In the genomic region with DNA sequence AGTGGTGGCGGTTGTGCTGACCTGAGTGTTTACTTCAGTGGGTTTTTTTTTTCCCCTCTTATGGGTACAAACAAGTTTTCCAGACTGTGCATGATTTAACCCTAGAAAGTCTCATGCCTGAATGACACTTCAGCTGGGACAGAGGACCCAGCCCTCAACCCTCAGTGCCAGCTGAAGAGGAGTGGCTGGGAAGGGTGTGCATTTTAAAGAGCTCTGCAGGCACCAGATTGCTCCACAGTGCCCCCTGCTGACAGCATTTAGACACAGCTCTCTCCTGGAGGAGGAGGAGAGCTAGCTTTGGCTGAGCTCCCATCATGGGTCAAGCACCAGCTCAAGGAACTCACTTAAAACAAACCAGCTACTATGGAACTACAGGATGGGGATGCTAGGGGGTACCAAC, we compare ENCODE assay signal across 8 mouse cellular contexts. TPM values are rescaled to one million over a fixed set of nuclear protein-coding genes. Genes with fewer than 3 reads are reported as not detected.
DNase-seq lines count a peak whose midpoint lies in the region; ATAC-seq and TF ChIP-seq lines count a peak whose summit lies in the region.

No protein-coding gene starts in this region.

- no peak for TF ChIP-seq POLR2A in lung, adult 2 months (IDR thresholded peaks at IDR 0.05; ENCODE audit: borderline replicate concordance, extremely low read depth, low read depth, low read length)

- TF ChIP-seq CTCF in lung, adult 2 months (IDR thresholded peaks at IDR 0.05; ENCODE audit: insufficient read depth, low read length) = peak; percentile 95

- H3K27ac ChIP-seq in forebrain, embryonic 12.5 days = peak overlapping the region; percentile 90
- H3K27ac ChIP-seq in neural tube, embryonic 15.5 days (replicated peaks) = peak overlapping the region; percentile 61; the same call in 1 of the 2 replicates

- no peaks in the 10 kb centered on the region for H3K36me3 ChIP-seq in forebrain, embryonic 12.5 days (replicated peaks)
- H3K36me3 ChIP-seq in neural tube, embryonic 15.5 days = no peaks in the 10 kb centered on the region

- H3K4me1 ChIP-seq in forebrain, embryonic 12.5 days = peaks cover 87% of the 10 kb centered on the region
- peaks cover 42% of the 10 kb centered on the region for H3K4me1 ChIP-seq in lung, adult 2 months (ENCODE audit: control insufficient read depth, insufficient read depth, low read length)
- H3K4me1 ChIP-seq in neural tube, embryonic 15.5 days = peaks cover 76% of the 10 kb centered on the region

- peak overlapping the region; percentile 87; the same call in 1 of the 2 replicates for H3K9ac ChIP-seq in forebrain, embryonic 12.5 days
- no peak overlapping the region for H3K9ac ChIP-seq in neural tube, embryonic 15.5 days (replicated peaks)

- WGBS in forebrain, embryonic 12.5 days = 17% methylated on average over 1 of the region's 1 CpGs
- 39% methylated on average over 1 of the region's 1 CpGs for WGBS in lung, adult 2 months
- WGBS in neural tube, embryonic 15.5 days = 53% methylated on average over 1 of the region's 1 CpGs

- DNase-seq in ES-CJ7 (ENCODE audit: low read depth, low spot score) = peak; percentile 90
- peak; percentile 92 for DNase-seq in c-Kit-positive CD71-positive TER-119-positive erythroid progenitor cells, embryonic 14.5 days (ENCODE audit: low spot score)
- DNase-seq in heart, postnatal 14 days = peak; percentile 93 to 96
- DNase-seq in layer of hippocampus, adult 18-20 months (ENCODE audit: low spot score in 2 of 2) = peak; percentile 83 to 95
- DNase-seq in lung, adult 2 months = peak; percentile 93
- DNase-seq in testis, postnatal 14 days (ENCODE audit: low spot score) = peak; percentile 80

- intact Hi-C loops in heart, postnatal 14 days (cut with DNase I) = loop anchor here (1.0 to 5.0 kb wide), 6 partner anchors 24 to 155 kb away; a partner anchor contains a TSS

- no peaks in the 10 kb centered on the region for H3K27me3 ChIP-seq in forebrain, embryonic 12.5 days
- no peaks in the 10 kb centered on the region for H3K27me3 ChIP-seq in neural tube, embryonic 15.5 days (replicated peaks)

- H3K4me3 ChIP-seq in forebrain, embryonic 12.5 days (replicated peaks) = peak overlapping the region; percentile 79
- peak overlapping the region; percentile 22 for H3K4me3 ChIP-seq in lung, adult 2 months (replicated peaks; ENCODE audit: extremely low read depth, low read depth, low read length)
- no peak overlapping the region for H3K4me3 ChIP-seq in neural tube, embryonic 15.5 days (replicated peaks)

- H3K9me3 ChIP-seq in forebrain, embryonic 12.5 days = no peaks in the 10 kb centered on the region
- no peaks in the 10 kb centered on the region for H3K9me3 ChIP-seq in neural tube, embryonic 15.5 days (replicated peaks)

- ATAC-seq in forebrain, embryonic 12.5 days (ENCODE audit: low FRiP score) = peak; percentile 24; the same call in 1 of the 2 replicates
- no peak for ATAC-seq in neural tube, embryonic 15.5 days (ENCODE audit: low FRiP score)

- H3K4me2 ChIP-seq in forebrain, embryonic 12.5 days = peak overlapping the region; percentile 81
- peak overlapping the region; percentile 89 for H3K4me2 ChIP-seq in neural tube, embryonic 15.5 days

RNA-seq across cellular contexts. Expression of a gene that starts 2.8 kb away (rescaled TPM):
- polyA plus RNA-seq in forebrain, embryonic 12.5 days (2016; fragmentation: Nextera tagmentation; extraction: Ambion mirVana) = 41.7 and 47.7 TPM in 2 replicates
- 10 to 100 TPM; 29.2 to 34.1 TPM for total RNA-seq in heart, postnatal 14 days (2021)
- 10 to 100 TPM; 50.6 to 51.7 TPM for total RNA-seq in layer of hippocampus, adult 18-20 months (2021)
- 79.4 and 80.3 TPM in 2 replicates for polyA plus RNA-seq in lung, adult 2 months (2012; rRNA removed)
- polyA plus RNA-seq in neural tube, embryonic 15.5 days (2015; fragmentation: Nextera tagmentation; extraction: Ambion mirVana) = 12.4 and 14.2 TPM in 2 replicates

RNA-seq across cellular contexts. Expression of a gene that starts 41.6 kb away (rescaled TPM):
- 93.6 and 93.7 TPM in 2 replicates for polyA plus RNA-seq in forebrain, embryonic 12.5 days (2016; fragmentation: Nextera tagmentation; extraction: Ambion mirVana)
- total RNA-seq in heart, postnatal 14 days (2021) = 10 to 100 TPM in 1 of 2 experiments, 1 to 10 TPM in 1; 9.5 to 10.9 TPM
- 10 to 100 TPM; 33.4 to 33.9 TPM for total RNA-seq in layer of hippocampus, adult 18-20 months (2021)
- polyA plus RNA-seq in lung, adult 2 months (2012; rRNA removed) = 6.3 and 7.8 TPM in 2 replicates
- 76.3 and 84.5 TPM in 2 replicates for polyA plus RNA-seq in neural tube, embryonic 15.5 days (2015; fragmentation: Nextera tagmentation; extraction: Ambion mirVana)

RNA-seq across cellular contexts. Expression of a gene that starts 48.1 kb away (rescaled TPM):
- polyA plus RNA-seq in forebrain, embryonic 12.5 days (2016; fragmentation: Nextera tagmentation; extraction: Ambion mirVana) = 37.2 and 38.7 TPM in 2 replicates
- 10 to 100 TPM; 19.2 to 20.8 TPM for total RNA-seq in heart, postnatal 14 days (2021)
- 10 to 100 TPM; 26.6 to 27.8 TPM for total RNA-seq in layer of hippocampus, adult 18-20 months (2021)
- polyA plus RNA-seq in lung, adult 2 months (2012; rRNA removed) = 7.8 and 12.2 TPM in 2 replicates
- 32.6 and 34.5 TPM in 2 replicates for polyA plus RNA-seq in neural tube, embryonic 15.5 days (2015; fragmentation: Nextera tagmentation; extraction: Ambion mirVana)
